Mouse (Mus musculus) kidney, adult 2 months (tissue): ENCODE data around the gene Fam107b.

ENCODE experiments used
- CTCF ChIP-seq: fragments of 200-500 bp; conservative IDR thresholded peaks from 2 replicates; pipeline ENCODE4 v1.5.1; 2011; ENCODE audit warnings: low read depth, mild to moderate bottlenecking, control low read depth, low read length, moderate library complexity, mixed read lengths; ENCODE audit not compliant: insufficient read depth, insufficient read length
- POLR2A ChIP-seq: fragments of 200-500 bp; IDR thresholded peaks from one replicate; pipeline ENCODE4 v1.6.1; 2011; ENCODE audit warnings: low read depth, low read length, control low read depth

DNA sequence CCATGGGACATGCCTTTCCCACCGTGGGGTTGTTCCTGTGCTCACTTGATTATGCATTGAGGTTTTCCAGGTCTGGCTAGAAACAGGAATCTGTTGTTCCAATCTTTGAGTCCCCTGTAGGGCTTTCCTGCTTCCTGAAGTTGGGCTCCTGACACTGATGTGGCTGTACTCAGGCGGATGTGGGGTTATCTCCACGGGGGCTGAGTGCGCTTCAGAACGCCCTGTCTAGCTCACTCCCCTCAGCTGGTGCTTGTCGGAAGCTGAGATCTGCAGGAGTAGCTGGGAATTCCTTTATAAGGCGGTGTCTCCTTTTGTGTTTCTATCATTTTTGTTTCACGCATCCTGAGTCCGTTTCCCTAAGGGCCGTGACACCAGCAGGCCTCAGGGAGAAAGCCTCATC is 160.5 kb downstream of the Fam107b start:
- TF ChIP-seq POLR2A: no peak
- TF ChIP-seq CTCF: no peak
